8 mouse cellular contexts compared by ENCODE assay signal in genomic region chr2:11375092-11375491, GRCm38 (mm10).
DNase-seq lines count a peak whose midpoint lies in the region; ATAC-seq and TF ChIP-seq lines count a peak whose summit lies in the region.
"Had no signal": no experiment of that assay in that cellular context is flagged by ENCODE, and none has a peak within 500 bp of the region (broad histone marks: within the 10 kb centered on the region; RNA-seq: fewer than 3 reads in every experiment).

No protein-coding gene starts in this region.

- H3K27ac ChIP-seq in liver, embryonic 14.5 days, result no peak overlapping the region
- H3K27ac ChIP-seq in forebrain, embryonic 16.5 days (ENCODE audit: low read length), result no peak overlapping the region
- H3K27ac ChIP-seq: midbrain, embryonic 12.5 days had no signal

- TF ChIP-seq EP300 in liver, embryonic 14.5 days (IDR thresholded peaks at IDR 0.05; ENCODE audit: low read depth), result no peak

- WGBS in liver, embryonic 14.5 days (ENCODE audit: insufficient replicate concordance), result 22% methylated on average over 6 of the region's 6 CpGs
- WGBS in forebrain, embryonic 16.5 days, result 70% methylated on average over 6 of the region's 6 CpGs

- H3K9ac ChIP-seq in liver, embryonic 14.5 days (replicated peaks), result no peak overlapping the region
- no peak overlapping the region for H3K9ac ChIP-seq in forebrain, embryonic 16.5 days (replicated peaks; ENCODE audit: low read depth, low read length)
- H3K9ac ChIP-seq: midbrain, embryonic 12.5 days had no signal

- no peak for TF ChIP-seq CTCF in liver, embryonic 14.5 days (IDR thresholded peaks at IDR 0.05; ENCODE audit: low read depth)

- ATAC-seq in common myeloid progenitor, adult 5-6 weeks (replicated peaks; ENCODE audit: low read depth, poor library complexity, severe bottlenecking), result peak; percentile 99
- ATAC-seq in liver, embryonic 14.5 days (ENCODE audit: insufficient read depth), result no peak
- ATAC-seq in forebrain, embryonic 16.5 days, result no peak

- H3K4me2 ChIP-seq in liver, embryonic 14.5 days (ENCODE audit: low read depth), result no peak overlapping the region
- no peak overlapping the region for H3K4me2 ChIP-seq in forebrain, embryonic 16.5 days (ENCODE audit: low read length)
- H3K4me2 ChIP-seq: midbrain, embryonic 12.5 days had no signal

- no peaks in the 10 kb centered on the region for H3K9me3 ChIP-seq in liver, embryonic 14.5 days (ENCODE audit: control insufficient read depth, low read length)
- no peaks in the 10 kb centered on the region for H3K9me3 ChIP-seq in forebrain, embryonic 16.5 days (ENCODE audit: control insufficient read depth, low read length)
- H3K9me3 ChIP-seq: midbrain, embryonic 12.5 days had no signal

- no peaks in the 10 kb centered on the region for H3K36me3 ChIP-seq in liver, embryonic 14.5 days (replicated peaks; ENCODE audit: control insufficient read depth, insufficient read depth, low read depth)
- H3K36me3 ChIP-seq in forebrain, embryonic 16.5 days (ENCODE audit: control insufficient read depth, insufficient read depth), result no peaks in the 10 kb centered on the region
- H3K36me3 ChIP-seq: midbrain, embryonic 12.5 days had no signal

- H3K4me1 ChIP-seq in liver, embryonic 14.5 days (replicated peaks; ENCODE audit: control insufficient read depth in 2 of 2, insufficient read depth in 2 of 2, low read length in 1 of 2), result peaks cover 0 to 2% of the 10 kb centered on the region in 2 experiments; a peak in 1 of 4 replicates
- H3K4me1 ChIP-seq in forebrain, embryonic 16.5 days (replicated peaks; ENCODE audit: control insufficient read depth, insufficient read depth, low read length), result no peaks in the 10 kb centered on the region
- H3K4me1 ChIP-seq: midbrain, embryonic 12.5 days had no signal

- H3K4me3 ChIP-seq in liver, embryonic 14.5 days (ENCODE audit: insufficient read depth in 1 of 2, low read depth in 2 of 2, low read length in 2 of 2), result no peak overlapping the region
- H3K4me3 ChIP-seq in forebrain, embryonic 16.5 days (replicated peaks; ENCODE audit: low read length), result no peak overlapping the region
- H3K4me3 ChIP-seq: midbrain, embryonic 12.5 days had no signal

- H3K27me3 ChIP-seq in liver, embryonic 14.5 days (ENCODE audit: control insufficient read depth, insufficient read depth, low read length), result no peaks in the 10 kb centered on the region
- no peaks in the 10 kb centered on the region for H3K27me3 ChIP-seq in forebrain, embryonic 16.5 days (replicated peaks; ENCODE audit: control insufficient read depth, insufficient read depth, low read length)
- H3K27me3 ChIP-seq: midbrain, embryonic 12.5 days had no signal

- peak; percentile 79 for DNase-seq in 3T3-L1 (ENCODE audit: low read depth, low spot score)
- DNase-seq in B cell, adult 2 months, result peak; percentile 73 to 78
- DNase-seq in liver, embryonic 14.5 days (ENCODE audit: low read depth in 3 of 3, low spot score in 3 of 3), result peak in 2 of 3 experiments; percentile 6 to 13
- peak; percentile 49 for DNase-seq in spleen, adult 12 weeks (ENCODE audit: low spot score)
- DNase-seq in cerebellum, adult 11-12 months, result no peak
